Mouse (Mus musculus): ENCODE data around the gene Atp5d.

Atp5d gene

DNA sequence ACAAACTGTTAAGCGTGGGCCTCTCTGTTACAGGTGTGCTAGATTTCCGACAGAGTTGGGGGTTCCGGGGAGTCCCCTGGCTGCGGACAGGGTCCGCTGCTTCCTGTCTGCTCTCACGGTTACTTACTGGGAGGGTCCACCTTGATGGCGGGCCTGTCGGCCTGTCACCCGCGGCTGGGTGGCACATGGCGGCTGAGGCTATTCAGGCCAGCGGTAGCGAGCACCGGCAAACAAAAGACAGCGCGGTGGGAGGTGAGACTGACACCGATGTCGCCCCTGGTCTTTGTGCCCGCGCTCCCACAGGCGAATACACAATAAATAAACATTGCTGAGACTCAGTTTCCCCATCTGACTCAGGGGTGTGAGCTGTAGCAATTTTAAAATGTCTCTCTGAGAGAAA, 51.6 kb downstream of the Atp5d start:
- no peak for DNase-seq

DNA sequence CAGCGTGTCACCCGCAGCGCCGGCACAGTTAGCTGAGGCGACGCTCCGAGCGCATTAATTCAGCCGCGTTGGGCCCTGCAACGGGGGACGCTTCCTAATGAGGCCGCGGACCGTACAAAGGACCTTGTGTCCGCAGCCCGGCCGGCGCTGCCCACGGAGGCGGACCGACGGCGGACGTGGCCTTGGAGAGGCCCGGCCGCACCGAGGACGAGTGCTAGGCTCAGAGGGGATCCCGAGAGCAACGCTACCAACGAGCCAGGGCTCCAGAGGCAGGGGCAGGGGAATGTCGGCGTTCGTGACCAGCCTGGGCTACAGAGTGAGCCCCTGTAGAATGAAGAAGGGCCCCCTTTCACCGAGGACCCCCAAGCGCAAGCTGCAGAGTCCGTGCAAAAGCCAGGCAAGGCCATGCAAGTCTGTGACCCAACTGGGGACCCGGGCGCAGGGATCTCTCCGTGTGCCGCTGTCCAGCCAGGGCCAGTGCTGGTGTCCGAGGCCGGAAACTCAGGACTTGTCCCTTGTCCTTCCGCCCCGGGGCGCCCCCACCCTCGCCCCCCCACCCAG, 52.1 kb downstream of the Atp5d start:
- DNase-seq = no peak

DNA sequence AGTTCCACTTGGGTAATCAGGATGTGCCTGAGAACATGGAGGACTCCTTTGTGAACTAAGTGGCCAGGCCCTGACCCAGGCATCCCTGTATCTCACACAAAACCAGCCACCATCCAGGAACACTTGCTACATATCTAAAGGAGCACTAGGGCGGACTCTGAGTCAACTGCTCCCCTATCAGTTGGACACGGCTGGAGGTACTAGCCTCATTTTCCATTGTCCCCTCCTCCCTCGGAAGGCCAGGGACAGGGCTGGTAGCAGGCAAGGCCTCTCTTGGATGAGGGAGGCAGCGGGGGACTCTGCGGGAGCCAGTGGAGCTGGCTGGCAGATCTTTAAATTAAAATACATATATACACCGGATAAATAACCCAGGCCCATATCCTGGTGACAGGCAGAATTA, 55.5 kb downstream of the Atp5d start:
- no peak for DNase-seq

DNA sequence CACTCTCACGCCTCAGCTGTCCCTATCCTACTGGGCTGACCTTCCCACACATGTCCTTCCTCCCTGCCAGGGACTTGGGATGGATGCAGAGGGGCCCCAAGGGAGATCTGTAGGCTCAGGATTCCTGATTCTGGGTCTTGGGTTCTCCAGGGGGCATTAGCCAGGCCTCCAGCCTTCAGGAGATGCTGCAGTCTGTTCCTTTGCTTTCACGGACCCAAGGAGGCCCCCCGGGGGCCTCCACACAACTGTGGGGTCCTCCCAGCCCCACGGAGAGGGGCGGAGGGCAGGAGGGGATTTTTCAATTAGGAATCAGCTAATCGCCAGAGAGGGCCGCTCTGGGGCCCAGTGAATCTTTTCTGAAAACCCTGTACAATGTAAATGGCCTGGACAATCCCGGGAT, 56.0 kb downstream of the Atp5d start:
- DNase-seq = no peak
